Mouse (Mus musculus) layer of hippocampus, adult 11-12 months (tissue): Measurements from ENCODE around the gene Syt15.

Experiments used
- DNase-seq: peaks from one replicate; pipeline ENCODE4 v3.0.0; 2022; ENCODE audit warnings: low spot score

Gene Syt15

DNA sequence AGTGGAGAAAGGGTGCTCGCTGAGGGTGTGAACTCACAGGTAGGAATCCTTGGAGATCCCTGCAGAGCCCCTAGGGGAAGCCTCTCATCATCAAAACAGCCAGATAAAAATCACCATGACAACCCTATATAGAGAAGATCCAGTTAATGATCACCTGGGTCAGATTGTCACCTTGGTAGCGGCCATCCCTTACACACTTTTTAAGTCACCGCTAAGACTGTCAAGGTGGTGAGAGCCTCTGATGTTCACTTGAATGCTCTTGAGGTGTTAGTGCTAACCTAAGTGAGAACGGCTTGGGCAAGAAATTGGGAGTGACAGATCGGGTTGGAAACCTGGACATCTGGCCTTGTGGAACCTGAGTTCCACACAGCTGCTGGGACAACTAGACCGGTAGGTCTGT, at the start of gene Syt15:
Gene Syt15 (plus strand): TSS at position 301 of the 400 bp plus-strand sequence.
- no peak for DNase-seq

DNA sequence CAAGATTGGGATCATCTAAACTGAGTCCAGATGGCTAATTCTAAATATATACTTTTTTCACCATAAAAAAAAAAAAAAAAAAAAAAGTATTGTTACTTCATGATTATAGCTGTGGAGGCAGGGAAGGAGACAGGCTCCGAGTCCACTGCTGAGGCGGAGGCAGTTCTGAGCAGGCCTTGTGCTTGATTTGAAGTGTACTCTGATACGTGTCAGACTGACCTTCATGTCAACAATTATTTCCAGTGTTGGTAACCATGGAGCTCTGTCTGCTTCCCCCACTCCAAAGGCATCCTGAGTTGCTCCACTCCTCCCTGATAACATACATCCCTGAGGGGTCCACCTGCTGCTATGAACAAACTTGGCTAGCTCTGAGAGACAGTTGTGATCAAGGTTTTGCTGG, 48.3 kb upstream of the Syt15 start:
- DNase-seq = no peak

DNA sequence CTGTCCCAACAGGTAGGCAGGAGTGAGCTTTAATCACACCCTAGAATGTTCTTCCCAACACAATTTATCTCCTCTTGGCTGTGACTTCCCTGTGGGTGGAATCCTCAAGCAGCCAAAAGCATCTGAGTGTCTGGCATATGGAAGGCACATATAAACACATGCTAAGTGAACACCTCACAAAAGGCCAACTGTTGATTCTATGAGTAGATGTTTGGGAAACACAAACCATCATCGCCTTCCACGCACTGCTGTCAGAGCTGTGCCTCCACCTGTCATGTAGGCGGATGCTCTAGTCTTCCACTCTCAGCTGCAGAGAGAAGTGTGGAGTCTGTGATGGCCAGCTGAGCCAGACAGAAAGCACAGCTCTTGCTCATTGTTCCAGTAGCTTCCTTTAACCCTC, 40.0 kb upstream of the Syt15 start:
- peak; percentile 71 for DNase-seq

DNA sequence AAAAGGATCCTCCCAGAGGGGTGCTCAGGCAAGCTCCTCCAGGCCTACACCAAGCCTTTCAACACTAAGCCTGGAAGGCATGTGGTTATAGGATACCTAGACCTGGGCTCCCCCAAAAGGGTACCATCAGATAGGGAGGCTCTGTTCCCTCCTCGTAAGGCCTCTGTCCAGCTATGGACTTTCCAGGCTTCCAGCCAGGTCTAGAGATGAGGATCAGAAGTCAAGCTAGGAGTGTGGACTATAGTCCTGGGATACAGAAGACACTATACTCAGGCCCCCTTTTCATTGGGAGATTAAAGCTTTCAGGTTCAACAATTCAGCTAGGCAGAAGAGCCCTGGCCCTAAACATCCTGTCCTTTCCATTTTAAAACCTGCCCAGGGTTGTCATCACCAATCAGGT, 36.3 kb upstream of the Syt15 start:
- no peak for DNase-seq

DNA sequence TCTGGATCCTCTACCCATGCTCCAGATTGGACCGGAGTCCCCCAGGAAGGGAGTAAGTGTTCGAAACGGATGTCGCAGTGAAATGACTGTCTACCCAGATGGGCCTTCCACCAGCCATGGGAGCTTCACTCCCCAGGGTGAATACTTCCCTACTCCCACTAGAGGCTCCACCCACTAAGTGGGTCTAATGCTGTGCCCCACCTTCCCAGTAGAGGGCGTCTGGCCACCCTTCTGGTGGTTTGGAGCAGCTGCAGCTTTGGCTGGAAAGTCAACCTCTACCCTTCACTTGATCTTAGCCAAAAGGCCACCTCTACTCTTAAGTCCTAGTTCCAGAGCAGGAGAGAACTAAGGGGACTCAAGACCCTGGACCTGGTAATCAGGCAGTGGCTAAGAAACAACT, 30.8 kb upstream of the Syt15 start:
- DNase-seq = peak; percentile 26

DNA sequence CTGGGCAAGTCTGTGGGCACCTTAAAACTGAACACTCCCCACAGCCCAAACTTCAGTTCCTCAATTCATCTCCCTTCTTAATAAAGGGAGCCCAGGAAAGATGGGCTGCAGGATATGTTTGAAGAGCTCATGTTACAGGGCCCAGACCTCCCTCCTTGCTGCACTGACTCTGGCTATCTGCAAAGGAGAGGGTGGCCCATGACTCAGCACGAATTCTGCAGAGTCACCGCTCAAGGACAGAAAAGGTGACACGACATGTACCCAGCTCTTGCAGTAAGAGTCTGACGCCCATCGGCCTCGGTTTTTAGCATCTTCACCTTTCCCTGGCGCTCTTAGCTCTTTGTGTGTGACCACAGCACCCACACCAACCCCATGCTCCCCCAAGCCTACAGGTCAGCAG, 29.0 kb upstream of the Syt15 start:
- no peak for DNase-seq

DNA sequence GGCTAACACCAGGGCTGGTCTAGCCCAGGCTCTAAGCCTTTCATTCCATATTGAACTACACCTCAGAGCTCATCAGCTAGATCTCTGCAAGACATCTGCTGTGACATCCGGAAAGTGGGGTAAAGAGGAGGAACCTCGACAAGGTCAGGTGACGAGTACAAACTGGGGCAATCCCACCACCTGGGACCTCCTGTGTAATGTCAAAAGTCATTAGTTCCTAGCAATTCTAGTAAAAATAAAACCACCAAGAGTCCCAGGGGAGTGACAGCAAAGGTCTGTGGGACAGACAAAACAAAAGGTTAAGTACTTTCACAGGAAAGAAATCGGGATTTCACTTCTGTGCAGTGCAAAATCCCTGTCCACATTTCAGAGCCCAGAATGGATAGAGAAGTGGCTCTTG, 25.5 kb upstream of the Syt15 start:
- DNase-seq = no peak

DNA sequence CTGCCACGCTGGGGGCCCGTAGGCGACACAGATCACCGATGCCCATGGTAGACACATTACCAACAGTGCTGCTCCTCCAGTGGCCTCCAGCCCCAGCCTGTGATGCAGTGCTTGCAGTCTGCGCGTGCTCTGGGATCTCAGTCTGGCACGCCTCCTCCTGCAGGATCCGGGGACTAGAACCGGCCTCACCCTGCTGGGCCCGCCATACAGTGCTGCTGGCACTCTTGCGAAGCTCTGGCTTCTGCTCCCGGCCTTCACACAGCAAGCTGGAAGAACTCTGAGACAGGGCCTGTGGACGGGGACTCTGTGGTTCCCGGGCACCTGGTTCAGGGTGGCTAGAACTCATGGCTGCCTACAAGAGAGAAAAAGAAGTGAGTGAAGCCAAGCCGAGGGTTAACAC, 23.9 kb upstream of the Syt15 start:
- no peak for DNase-seq

DNA sequence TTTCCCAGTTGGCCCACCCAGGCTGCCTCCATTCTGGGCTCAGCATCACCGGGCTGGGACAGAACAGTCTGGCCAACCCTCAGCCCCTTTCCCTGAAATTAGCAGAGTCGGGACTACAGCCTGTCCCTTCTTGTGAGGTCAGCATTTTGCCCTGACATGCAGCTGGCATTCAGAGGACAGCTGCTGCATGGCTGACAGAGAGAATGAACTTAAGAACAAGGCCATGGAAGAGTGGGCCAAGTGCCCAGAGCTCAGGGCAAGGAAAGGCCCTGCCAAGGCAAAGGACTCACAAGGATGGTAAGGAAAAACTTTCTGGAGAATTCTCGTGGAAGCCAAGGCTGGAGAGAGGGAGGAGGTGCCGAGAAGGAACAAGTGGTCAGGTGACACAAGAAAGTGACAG, 22.7 kb upstream of the Syt15 start:
- DNase-seq = no peak

DNA sequence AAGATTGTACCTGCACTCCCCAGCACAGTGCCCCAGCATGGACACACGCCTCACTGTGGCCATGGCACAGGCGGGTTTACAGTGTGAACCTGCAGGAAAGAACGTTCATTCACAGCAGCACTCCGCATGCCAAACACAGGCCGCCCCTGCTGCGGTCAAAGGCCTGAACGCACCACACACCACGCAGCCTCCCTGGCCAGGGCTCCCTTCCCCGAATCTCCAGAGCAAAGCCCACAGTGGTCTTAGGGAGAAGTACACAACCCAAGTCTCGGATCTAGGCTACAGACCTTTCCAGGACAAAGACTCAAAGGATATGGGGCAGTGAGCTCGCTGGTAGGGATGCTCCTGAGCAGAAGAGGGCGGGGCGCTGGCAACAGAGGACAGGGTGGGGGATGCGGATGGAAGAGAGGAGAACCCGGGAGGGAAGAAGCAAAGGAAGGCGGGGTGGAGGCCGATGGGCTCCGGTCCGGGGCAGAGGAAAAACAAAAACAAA, 18.6 kb upstream of the Syt15 start:
- no peak for DNase-seq

DNA sequence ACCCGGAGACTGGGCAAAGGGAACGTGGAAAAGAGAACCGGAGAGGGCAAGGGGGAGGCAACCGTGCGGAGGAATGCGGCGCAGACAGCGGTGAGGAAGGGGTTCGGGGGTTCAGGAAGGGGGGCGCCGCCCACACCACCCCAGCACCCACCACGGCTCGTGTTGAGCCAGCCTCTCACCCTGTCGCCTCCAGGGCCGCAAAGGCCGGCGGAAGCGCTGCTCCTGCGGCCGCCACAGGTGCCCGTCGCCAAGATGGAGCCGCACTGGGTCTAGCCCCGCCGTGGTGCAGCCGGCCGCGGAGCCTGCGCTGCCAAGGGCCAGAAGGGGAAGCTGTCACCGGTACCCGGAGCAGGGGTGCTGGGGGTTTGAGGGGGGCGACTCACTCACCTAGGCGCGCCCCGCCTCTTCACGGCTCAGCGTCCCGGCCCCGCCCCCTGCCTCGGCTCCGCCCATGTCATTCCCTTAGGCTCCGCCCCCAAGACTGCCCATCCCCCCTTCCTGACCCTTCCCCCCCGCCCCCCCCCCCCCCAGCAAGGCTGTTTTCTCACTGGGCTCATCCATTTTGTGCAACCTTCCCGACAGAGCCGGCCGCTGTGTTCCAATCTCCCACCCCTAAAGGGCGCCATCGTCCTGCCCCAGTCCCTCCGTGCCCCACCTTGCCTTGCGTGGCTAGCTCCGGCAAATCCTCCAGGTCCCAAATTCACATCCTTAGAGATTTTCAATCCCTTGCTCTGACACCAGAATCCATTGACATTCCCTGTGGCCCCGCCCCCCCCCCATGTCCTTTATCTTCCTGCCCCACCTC, 18.0 kb upstream of the Syt15 start, which contains the start of gene Gprin2:
Gene Gprin2 (minus strand): TSS at position 423 of the 805 bp plus-strand sequence.
- DNase-seq = no peak

DNA sequence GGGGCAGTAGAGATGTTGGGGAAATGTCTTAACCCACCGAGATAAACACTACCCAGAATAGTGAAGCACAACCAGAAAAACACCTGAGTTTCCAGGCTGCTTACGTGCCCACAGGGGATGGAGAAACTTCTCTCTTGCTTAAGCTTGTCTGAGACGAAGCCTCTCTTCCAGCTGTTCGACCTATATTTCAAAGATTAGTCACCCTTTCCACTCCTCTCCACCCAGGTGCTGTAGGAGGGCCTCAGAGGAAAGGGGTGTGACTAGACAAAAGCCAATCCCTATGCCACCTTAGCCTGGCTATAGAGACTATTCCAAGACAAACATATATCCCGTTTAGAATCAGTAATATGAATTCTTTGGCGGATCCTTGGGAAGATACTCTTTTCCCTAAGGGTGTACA, 11.4 kb upstream of the Syt15 start:
- no peak for DNase-seq

DNA sequence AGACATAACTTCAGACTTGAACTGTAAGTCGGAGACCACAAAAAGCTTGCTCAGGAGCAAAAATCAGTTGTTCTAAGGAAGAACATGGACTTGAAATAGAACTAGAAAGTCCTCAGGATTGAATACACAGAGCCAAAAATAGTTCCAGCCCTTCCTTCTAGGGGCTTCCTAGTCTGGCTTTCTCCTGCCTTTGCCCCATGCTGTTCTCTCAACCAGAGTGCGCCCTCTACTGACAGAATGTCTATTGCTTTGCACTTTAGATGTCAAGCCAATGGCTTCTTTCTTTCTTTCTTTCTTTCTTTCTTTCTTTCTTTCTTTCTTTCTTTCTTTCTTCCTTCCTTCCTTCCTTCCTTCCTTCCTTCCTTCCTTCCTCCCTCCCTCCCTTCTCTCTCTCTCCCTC, 10.7 kb upstream of the Syt15 start:
- peak; percentile 58 for DNase-seq

DNA sequence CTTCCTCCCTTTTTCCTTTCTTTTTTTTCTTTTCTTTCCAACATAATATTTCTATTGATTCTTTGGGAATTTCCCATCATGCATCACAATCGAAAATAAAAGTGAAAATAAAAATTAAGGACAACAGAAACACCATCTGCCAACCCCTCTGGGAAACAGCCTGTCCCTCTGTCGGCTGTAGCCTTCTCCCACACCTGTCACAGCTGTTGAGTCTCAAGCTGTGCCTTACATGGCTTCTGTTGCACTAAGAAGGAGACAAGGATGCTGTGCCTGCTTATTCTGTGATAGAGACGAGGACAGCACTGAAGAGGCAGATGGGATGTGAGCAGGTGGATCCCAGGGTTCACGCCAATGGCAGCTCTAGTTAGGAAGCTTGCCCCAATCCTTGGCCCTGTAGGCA, 10.3 kb upstream of the Syt15 start:
- no peak for DNase-seq

DNA sequence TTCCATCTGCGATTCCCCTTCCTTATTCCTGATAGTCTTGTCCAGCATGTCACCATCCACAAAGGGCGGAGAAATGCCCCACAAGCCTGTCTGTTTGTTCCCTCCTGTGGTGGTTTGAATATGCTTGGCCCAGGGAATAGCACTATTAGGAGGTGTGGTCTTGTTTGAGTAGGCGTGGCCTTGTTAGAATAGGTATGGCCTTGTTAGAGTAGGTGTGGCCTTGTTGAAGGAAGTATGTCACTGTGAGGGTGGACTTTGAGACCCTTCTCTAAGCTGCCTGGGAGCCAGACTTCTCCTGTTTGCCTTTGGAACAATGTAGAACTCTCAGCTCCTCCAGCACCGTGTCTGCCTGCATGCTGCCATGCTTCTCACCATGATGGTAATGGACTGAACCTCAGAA, 9.5 kb upstream of the Syt15 start:
- DNase-seq = no peak

DNA sequence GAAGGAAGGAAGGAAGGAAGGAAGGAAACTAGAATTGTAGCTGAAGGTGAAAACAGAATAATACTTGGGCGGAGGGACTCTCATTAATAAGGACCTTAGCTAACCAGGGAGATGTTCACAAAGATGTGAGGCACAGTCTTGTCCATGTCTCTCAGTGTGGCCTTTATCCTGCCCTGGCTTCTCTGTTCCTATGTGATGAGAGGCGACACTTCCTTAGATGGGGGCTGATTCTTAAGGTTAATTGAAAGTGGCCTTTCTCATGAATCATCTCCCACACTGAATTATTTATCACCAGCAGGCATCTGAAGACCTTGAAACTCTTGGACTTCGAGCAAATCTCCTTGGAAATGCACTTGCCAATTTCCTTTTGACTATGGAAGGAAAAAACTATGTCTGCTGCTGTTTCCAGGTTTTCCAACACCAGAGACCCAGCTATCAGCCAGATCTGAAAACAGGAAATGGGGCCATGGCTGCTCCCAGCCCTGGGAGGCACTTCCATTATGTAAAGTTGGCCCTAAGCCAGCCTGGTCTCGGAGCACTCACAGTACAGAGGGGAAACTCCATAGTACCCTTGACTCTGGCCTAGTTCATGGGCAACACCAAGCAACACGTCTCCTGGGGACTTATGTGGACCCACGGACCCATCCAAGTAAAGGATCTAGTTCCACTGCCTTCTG, 3.8 kb upstream of the Syt15 start:
- DNase-seq = no peak

DNA sequence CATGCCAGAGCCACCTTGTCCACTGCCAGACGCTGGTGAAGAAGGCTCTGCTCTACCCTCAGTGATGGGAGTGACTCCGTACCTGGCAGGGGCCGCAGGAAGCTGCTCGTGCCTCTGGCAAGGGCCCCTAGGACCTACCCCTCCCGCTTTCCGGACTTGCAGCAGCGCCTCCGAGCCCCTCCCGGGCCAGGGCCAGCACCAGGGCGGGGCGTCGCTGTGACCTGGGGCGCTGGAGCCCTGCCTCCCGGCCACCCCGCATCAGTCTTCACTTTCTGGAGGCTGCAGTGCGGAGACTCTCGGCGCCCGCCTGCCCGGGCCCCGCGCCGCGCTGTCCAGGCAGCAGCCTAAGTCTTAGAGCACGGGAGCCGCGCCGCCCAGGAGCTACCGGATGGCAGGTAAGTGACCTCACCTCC, 397 bp downstream of the Syt15 start:
- DNase-seq = no peak

DNA sequence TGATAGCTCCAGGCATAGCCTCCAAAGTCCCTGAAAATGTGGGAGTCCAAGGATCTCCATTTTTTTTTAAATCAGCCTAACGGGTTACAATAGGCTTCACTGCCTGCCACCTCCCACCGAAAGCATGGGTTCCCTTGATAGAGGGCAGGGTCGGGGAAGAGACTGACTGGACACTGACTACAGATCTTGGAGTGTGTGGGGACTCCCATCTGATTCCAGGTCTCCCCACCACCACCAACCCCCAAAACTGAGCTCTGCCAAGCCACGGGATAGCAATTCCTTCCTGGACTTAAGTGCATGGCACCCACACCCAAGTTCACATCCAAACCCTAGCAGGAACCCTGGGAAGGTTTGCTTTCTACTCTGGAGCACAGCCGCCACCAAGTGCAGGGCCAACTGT, 1.0 kb downstream of the Syt15 start:
- DNase-seq = no peak

DNA sequence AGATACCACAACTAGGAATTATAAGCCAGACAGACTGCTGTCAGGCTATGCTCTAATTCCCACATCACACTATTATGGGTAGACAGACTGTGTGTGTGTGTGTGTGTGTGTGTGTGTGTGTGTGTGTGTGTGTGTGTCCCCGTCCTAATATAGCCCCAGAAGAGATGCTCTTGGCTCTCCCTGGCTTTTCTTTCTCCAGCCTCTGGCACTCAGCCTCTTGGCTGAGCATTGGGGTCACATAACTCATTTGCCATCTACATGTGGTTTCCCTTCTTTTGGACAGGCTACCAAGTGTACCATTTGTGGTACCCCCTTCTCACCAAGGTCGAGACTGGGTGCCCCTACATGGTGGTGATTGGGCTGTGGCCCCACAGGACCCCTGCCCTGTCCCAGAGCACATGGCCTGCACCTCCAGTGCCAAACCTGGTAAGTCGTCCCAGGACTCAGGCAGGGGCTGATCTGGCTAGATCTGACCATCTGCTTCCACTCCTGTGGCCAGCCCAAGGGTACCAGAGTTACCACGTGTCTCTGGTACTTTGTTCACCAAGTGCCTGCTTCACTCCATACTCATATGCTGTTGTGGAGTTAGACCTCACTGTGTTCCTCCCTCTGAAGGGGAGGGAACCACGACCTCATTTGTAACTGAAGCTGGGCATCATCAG, 2.2 kb downstream of the Syt15 start:
- DNase-seq = no peak

DNA sequence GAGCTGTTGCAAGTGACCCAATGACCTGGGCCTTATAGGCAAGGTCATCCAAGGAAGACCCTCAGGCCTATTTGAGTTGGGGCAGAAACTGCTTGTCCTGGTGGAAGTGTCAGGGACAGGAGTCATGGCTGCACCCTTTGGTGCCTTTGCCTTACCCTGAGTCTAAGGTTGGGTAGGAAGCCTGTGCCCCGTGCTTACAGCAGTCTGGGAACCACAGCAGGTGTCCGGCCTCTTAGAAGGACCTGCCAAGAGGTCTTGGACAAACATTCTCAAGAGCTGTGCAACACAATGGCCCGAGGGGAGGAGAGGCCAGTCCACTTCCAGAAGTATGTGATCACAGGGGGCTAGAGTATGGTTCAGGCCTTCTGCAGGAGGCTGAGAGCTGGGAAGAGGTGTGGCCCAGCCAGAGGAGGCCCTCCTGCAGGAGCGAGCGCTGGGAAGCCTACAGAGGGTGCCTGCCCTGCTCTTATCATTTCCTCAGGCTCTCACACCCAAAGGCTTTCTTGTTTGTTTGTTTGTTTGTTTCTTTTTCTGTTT, 4.0 kb downstream of the Syt15 start:
- DNase-seq = no peak

DNA sequence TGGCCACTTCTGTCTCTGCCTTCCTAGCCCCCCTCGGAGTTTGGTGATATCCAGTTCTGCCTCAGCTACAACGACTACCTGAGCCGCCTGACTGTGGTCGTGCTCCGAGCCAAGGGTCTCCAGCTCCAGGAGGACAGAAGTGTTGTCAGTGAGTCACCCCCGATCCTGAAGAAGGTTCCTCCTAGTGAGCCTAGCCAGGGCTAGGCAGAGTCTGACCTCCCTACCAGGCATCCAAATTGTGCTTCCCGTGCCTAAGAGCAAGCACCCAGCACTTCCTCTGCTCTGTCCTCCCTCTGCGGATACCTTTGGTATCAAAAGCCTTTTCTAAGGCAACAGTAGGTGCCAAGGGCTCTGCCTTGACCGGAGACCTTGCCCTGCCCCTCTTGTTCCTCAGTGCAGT, 6.6 kb downstream of the Syt15 start:
- no peak for DNase-seq

DNA sequence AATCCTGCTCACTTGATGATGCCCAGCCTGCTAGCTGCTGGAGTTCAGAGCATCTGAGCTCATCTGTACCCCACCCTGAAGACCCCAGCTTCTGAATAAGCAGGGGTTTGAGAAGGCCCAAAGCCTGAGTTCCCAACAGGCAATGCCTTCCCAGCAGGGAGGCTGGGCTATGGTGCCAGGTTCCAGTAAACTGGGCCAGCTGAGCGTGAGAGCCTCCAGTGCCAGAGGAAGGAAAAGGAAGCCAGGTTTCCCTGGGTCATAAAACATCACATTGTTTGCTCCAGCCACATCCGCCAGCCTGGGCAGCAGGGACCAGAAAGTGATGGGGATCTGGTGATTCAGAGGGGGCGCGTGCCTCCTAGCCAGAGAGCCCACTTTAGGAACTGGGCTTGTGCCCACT, 7.2 kb downstream of the Syt15 start:
- peak; percentile 10 for DNase-seq

DNA sequence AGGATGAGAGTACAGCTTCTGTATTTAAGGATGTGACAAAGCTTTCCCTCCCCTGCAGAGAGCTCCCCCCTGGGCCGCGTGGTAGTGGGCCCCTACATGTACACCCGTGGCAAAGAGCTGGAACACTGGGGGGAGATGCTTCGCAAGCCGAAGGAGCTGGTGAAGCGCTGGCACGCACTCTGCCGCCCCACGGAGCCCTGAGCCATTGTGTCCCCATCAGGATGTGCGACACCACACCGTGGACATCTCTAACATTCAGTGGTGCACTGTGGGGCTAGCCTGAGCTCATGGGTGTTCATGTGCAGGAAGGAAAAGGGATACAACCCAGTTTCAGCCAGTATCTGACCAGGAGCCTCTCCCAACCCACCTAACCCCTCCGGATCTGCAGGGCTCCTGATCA, 8.6 kb downstream of the Syt15 start:
- DNase-seq = no peak
